Mouse (Mus musculus) heart, postnatal 0 days (tissue): ENCODE measurements at regions not wholly inside any gene's neighbourhood (a gene's known extent, or its start where the extent isn't known, plus 50 kb on each side); places are given as distances from the start of the nearest gene placed in this dataset.
A peak's percentile ranks its signal among the peaks of the same experiment; 100 is the strongest.

Experiments used
- ATAC-seq: fragments of 200-750 bp; cut with Nextera tagmentation; 2 replicates; pipeline ENCODE4 v1.8.0; 2017; ENCODE audit warnings: low read depth, moderate number of reproducible peaks, moderate library complexity; ENCODE audit not compliant: insufficient read depth
- DNase-seq: peaks from one replicate; pipeline ENCODE4 v3.0.0-alpha.2; 2016; ENCODE audit warnings: low spot score
- H3K27ac ChIP-seq: fragments of 300-500 bp; sonication (generic); 2 replicates; pipeline ENCODE4 v1.5.1; 2014; ENCODE audit warnings: low read depth, mild to moderate bottlenecking
- H3K27me3 ChIP-seq: fragments of 300-500 bp; sonication (generic); 2 replicates; pipeline ENCODE4 v1.6.1; 2014; ENCODE audit warnings: low read length, mixed read lengths; ENCODE audit not compliant: control insufficient read depth, insufficient read depth
- H3K36me3 ChIP-seq: fragments of 300-500 bp; sonication (generic); replicated peaks from 2 replicates; pipeline ENCODE4 v1.6.1; 2014; ENCODE audit warnings: low read length, mixed read lengths; ENCODE audit not compliant: control insufficient read depth, insufficient read depth
- H3K4me1 ChIP-seq: fragments of 300-500 bp; sonication (generic); 2 replicates; pipeline ENCODE4 v1.6.1; 2014; ENCODE audit warnings: antibody characterized with exemption; ENCODE audit not compliant: control insufficient read depth, insufficient read depth
- H3K4me2 ChIP-seq: fragments of 300-500 bp; sonication (generic); 2 replicates; pipeline ENCODE4 v1.6.1; 2014; ENCODE audit warnings: low read depth, mild to moderate bottlenecking, low read length, moderate library complexity
- H3K4me3 ChIP-seq: fragments of 300-500 bp; sonication (generic); 2 replicates; pipeline ENCODE4 v1.5.1; 2014; ENCODE audit warnings: low read depth, low read length
- H3K9ac ChIP-seq: fragments of 300-500 bp; sonication (generic); replicated peaks from 2 replicates; pipeline ENCODE4 v1.6.1; 2014; ENCODE audit warnings: low read depth, low read length, mixed read lengths
- H3K9me3 ChIP-seq: fragments of 300-500 bp; sonication (generic); replicated peaks from 2 replicates; pipeline ENCODE4 v1.6.1; 2016; ENCODE audit warnings: low read length; ENCODE audit not compliant: control insufficient read depth
- CTCF ChIP-seq: IDR thresholded peaks from 2 replicates; pipeline ENCODE4 v1.5.1; 2016; ENCODE audit warnings: antibody characterized with exemption, control low read depth, low read depth
- EP300 ChIP-seq: IDR thresholded peaks from 2 replicates; pipeline ENCODE4 v1.6.1; 2016; ENCODE audit warnings: antibody characterized with exemption, low read depth
- WGBS: fragments of 180-500 bp; shearing (Covaris S2); extraction: QIAGEN DNeasy Blood & Tissue Kit; methylation state at CpG from one replicate; pipeline ENCODE4 v1.1.7; 2014; 5-methylcytosine and 5-hydroxymethylcytosine counted together

GRCm38 (mm10) chr2:167878255-167878865, 53.5 kb upstream of the Ptpn1 start:
- H3K36me3 ChIP-seq, result no peaks in the 10 kb centered on the region
- ATAC-seq (no peak), DNase-seq (no peak)
- TF ChIP-seq EP300 (no peak), CTCF (no peak)
- no peak overlapping the region for H3K9ac ChIP-seq
- WGBS, result 37% methylated on average over 11 of the region's 11 CpGs
- H3K4me3 ChIP-seq, result no peak overlapping the region
- peaks cover 5% of the 10 kb centered on the region for H3K9me3 ChIP-seq
- H3K27ac ChIP-seq, result no peak overlapping the region
- H3K4me2 ChIP-seq, result no peak overlapping the region
- H3K27me3 ChIP-seq, result no peaks in the 10 kb centered on the region
- no peaks in the 10 kb centered on the region for H3K4me1 ChIP-seq

- Histone ChIP-seq H3K36me3 (no peaks in the 10 kb centered on the region), H3K4me3 (no peak overlapping the region), H3K9me3 (peaks cover 2% of the 10 kb centered on the region), H3K4me1 (no peaks in the 10 kb centered on the region), H3K27ac (no peak overlapping the region), H3K27me3 (no peaks in the 10 kb centered on the region), H3K9ac (no peak overlapping the region), H3K4me2 (no peak overlapping the region)
- no peak for DNase-seq
- TF ChIP-seq EP300 (no peak), CTCF (no peak)
- ATAC-seq, result no peak
- WGBS, result 39% methylated on average over 11 of the region's 11 CpGs
Measured at GRCm38 (mm10) chr2:167877254-167877870, 54.5 kb upstream of the Ptpn1 start.

- Histone ChIP-seq H3K9ac (no peak overlapping the region), H3K36me3 (no peaks in the 10 kb centered on the region), H3K4me2 (no peak overlapping the region), H3K27me3 (no peaks in the 10 kb centered on the region), H3K4me1 (0 out of 2 replicates have a peak, but pooled peaks cover 2% of the 10 kb centered on the region), H3K9me3 (no peaks in the 10 kb centered on the region), H3K27ac (no peak overlapping the region), H3K4me3 (no peak overlapping the region)
- no peak for DNase-seq
- ATAC-seq, result no peak
- no peak for TF ChIP-seq CTCF
- TF ChIP-seq EP300, result no peak
- 89% methylated on average over 4 of the region's 4 CpGs for WGBS
Measured at GRCm38 (mm10) chr2:167872507-167872906, 59.4 kb upstream of the Ptpn1 start.

- Histone ChIP-seq H3K4me1 (peaks cover 21% of the 10 kb centered on the region), H3K4me2 (no peak overlapping the region), H3K4me3 (no peak overlapping the region), H3K36me3 (no peaks in the 10 kb centered on the region), H3K27ac (no peak overlapping the region), H3K27me3 (no peaks in the 10 kb centered on the region), H3K9me3 (no peaks in the 10 kb centered on the region), H3K9ac (no peak overlapping the region)
- DNase-seq, result no peak
- 89% methylated on average over 6 of the region's 6 CpGs for WGBS
- ATAC-seq, result no peak
- TF ChIP-seq CTCF (no peak), EP300 (no peak)
Measured at GRCm38 (mm10) chr2:167870153-167870552, 61.7 kb upstream of the Ptpn1 start.

- no peak overlapping the region for H3K9ac ChIP-seq
- WGBS, result 6% methylated on average over 10 of the region's 10 CpGs
- no peak overlapping the region for H3K4me3 ChIP-seq
- H3K4me2 ChIP-seq, result no peak overlapping the region
- H3K27me3 ChIP-seq, result no peaks in the 10 kb centered on the region
- peaks cover 21% of the 10 kb centered on the region for H3K4me1 ChIP-seq
- TF ChIP-seq CTCF (peak; percentile 84), EP300 (peak; percentile 94)
- no peaks in the 10 kb centered on the region for H3K36me3 ChIP-seq
- no peaks in the 10 kb centered on the region for H3K9me3 ChIP-seq
- H3K27ac ChIP-seq, result peak overlapping the region; percentile 71
- ATAC-seq (peak; percentile 95), DNase-seq (peak; percentile 93)
Measured at GRCm38 (mm10) chr2:167866751-167867150, 65.1 kb upstream of the Ptpn1 start.

GRCm38 (mm10) chr2:167865525-167865924, 66.3 kb upstream of the Ptpn1 start:
- ATAC-seq (no peak), DNase-seq (no peak)
- TF ChIP-seq EP300, result no peak
- no peaks in the 10 kb centered on the region for H3K36me3 ChIP-seq
- H3K27me3 ChIP-seq, result no peaks in the 10 kb centered on the region
- no peaks in the 10 kb centered on the region for H3K9me3 ChIP-seq
- H3K4me3 ChIP-seq, result no peak overlapping the region
- H3K4me1 ChIP-seq, result peaks cover 30% of the 10 kb centered on the region
- H3K9ac ChIP-seq, result no peak overlapping the region
- 80% methylated on average over 3 of the region's 3 CpGs for WGBS
- no peak overlapping the region for H3K4me2 ChIP-seq
- peak overlapping the region; percentile 71 for H3K27ac ChIP-seq
